Mouse (Mus musculus) forebrain, embryonic 13.5 days (tissue): ENCODE data around the gene Hist2h4. TPM values are rescaled to one million over a fixed set of nuclear protein-coding genes. Genes with fewer than 3 reads are reported as not detected.
"Not testable (repeated sequence)": the region's sequence is repeated elsewhere in the genome, so short reads cannot be mapped to it uniquely, and the experiment has no call there.

ENCODE experiments used
- ATAC-seq: fragments of 200-750 bp; cut with Nextera tagmentation; 2 replicates; pipeline ENCODE4 v1.8.0; 2017
- H3K27ac ChIP-seq: fragments of 300-500 bp; sonication (generic); 2 replicates; pipeline ENCODE4 v1.5.1; 2015; ENCODE audit warnings: inconsistent platforms, mild to moderate bottlenecking, moderate library complexity
- H3K27me3 ChIP-seq: fragments of 300-500 bp; sonication (generic); 2 replicates; pipeline ENCODE4 v1.6.1; 2015; ENCODE audit warnings: mild to moderate bottlenecking, inconsistent platforms
- H3K36me3 ChIP-seq: fragments of 300-500 bp; sonication (generic); 2 replicates; pipeline ENCODE4 v1.6.1; 2015; ENCODE audit warnings: mild to moderate bottlenecking, inconsistent platforms; ENCODE audit not compliant: poor library complexity, severe bottlenecking
- H3K4me1 ChIP-seq: fragments of 300-500 bp; sonication (generic); 2 replicates; pipeline ENCODE4 v1.6.1; 2015; ENCODE audit warnings: inconsistent platforms
- H3K4me2 ChIP-seq: fragments of 300-500 bp; sonication (generic); 2 replicates; pipeline ENCODE4 v1.6.1; 2015; ENCODE audit warnings: inconsistent platforms, mild to moderate bottlenecking, moderate library complexity
- H3K4me3 ChIP-seq: fragments of 300-500 bp; sonication (generic); 2 replicates; pipeline ENCODE4 v1.5.1; 2015; ENCODE audit warnings: mild to moderate bottlenecking, inconsistent platforms
- H3K9ac ChIP-seq: fragments of 300-500 bp; sonication (generic); 2 replicates; pipeline ENCODE4 v1.6.1; 2015; ENCODE audit warnings: mild to moderate bottlenecking, inconsistent platforms
- H3K9me3 ChIP-seq: fragments of 300-500 bp; sonication (generic); replicated peaks from 2 replicates; pipeline ENCODE4 v1.6.1; 2016; ENCODE audit warnings: inconsistent platforms
- WGBS: fragments of 180-500 bp; shearing (Covaris S2); methylation state at CpG from one replicate; pipeline ENCODE4 v1.1.7; 2015; 5-methylcytosine and 5-hydroxymethylcytosine counted together
- polyA plus RNA-seq: library from polyadenylated mRNA; unstranded; fragments of >200 nt; fragmentation: Nextera tagmentation; extraction: Ambion mirVana; gene quantifications from 2 replicates; pipeline ENCODE4 v1.2.1, GENCODE M21; 2015

Gene Hist2h4
- polyA plus RNA-seq, 1 experiment from 2014 or later = 24.3 TPM

- WGBS = 89% methylated on average over 3 of the region's 3 CpGs
- peaks cover 11% of the 10 kb centered on the region; the same call in 1 of the 2 replicates for H3K27me3 ChIP-seq
- ATAC-seq, H3K9ac ChIP-seq, H3K9me3 ChIP-seq, H3K36me3 ChIP-seq, H3K4me2 ChIP-seq, H3K27ac ChIP-seq, H3K4me1 ChIP-seq, H3K4me3 ChIP-seq: not testable (repeated sequence)
Observed at GRCm38 (mm10) chr3:96290727-96291126, 27.6 kb upstream of the Hist2h4 start.

DNA sequence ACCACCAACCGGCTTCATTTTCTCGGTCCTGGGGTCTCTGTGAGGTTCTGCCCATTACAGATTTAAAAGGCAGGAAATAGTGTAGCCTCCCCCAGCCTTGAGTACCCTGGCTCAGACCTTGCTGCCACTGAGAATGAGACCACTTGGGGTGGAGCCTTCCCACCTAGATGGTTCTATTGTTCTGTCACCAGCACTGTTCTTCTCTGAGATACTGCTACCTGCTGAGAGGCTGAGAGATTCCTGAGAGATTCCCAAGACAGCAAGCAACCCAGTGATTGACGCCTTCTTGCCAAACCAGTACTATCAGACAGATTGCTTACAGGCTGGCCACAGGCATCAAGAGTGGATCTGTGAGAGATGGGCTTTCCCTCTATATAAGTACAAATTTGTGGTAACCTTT is 26.1 kb upstream of the Hist2h4 start:
- 72% methylated on average over 3 of the region's 3 CpGs for WGBS
- no peak for ATAC-seq
- H3K27ac ChIP-seq = no peak overlapping the region

DNA sequence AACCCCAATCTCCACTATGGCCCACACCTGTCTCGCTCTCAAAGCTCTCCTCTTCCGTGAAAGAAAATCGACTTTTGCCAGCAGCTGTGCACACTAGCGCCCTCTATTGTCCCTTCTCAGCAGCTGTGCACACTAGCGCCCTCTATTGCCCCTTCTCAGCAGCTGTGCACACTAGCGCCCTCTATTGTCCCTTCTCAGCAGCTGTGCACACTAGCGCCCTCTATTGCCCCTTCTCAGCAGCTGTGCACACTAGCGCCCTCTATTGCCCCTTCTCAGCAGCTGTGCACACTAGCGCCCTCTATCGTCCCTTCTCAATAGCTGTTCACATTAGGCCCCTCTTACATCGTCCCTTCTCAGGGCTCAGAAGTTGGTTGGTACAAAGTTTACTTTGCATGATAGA is 24.2 kb upstream of the Hist2h4 start:
- H3K36me3 ChIP-seq, ATAC-seq, H3K9me3 ChIP-seq, H3K4me1 ChIP-seq, H3K27ac ChIP-seq, H3K9ac ChIP-seq, H3K4me2 ChIP-seq, H3K4me3 ChIP-seq: not testable (repeated sequence)
- peaks cover 37% of the 10 kb centered on the region for H3K27me3 ChIP-seq
- WGBS = 89% methylated on average over 11 of the region's 11 CpGs

More for the DNA sequence above, 26.1 kb upstream of the Hist2h4 start:
- Histone ChIP-seq H3K4me1 (no peaks in the 10 kb centered on the region), H3K9ac (no peak overlapping the region), H3K4me3 (no peak overlapping the region), H3K4me2 (no peak overlapping the region), H3K27me3 (peaks cover 25% of the 10 kb centered on the region; the same call in 1 of the 2 replicates), H3K36me3 (no peaks in the 10 kb centered on the region), H3K9me3 (no peaks in the 10 kb centered on the region)

DNA sequence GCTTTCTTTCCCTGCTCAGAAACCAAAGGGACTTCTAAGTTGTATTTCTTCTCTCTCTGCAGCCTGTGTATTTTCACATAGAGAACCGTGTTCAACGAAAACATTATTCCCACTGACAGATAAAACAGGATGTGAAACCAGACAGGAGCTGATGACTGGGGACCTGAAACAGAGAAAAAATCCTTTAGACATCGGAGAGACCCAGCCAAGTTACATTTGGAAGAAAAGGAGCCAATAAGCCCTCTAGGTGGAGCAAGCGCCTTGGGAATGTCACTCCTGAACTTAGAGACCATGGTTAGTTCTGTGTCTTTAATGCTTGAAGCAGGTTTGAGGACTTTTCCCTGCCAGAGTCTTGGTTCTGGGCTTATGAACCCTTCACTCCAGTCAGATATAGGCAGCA is 21.3 kb upstream of the Hist2h4 start:
- H3K36me3 ChIP-seq = no peaks in the 10 kb centered on the region
- H3K9ac ChIP-seq = no peak overlapping the region
- peaks cover 52% of the 10 kb centered on the region for H3K27me3 ChIP-seq
- no peak overlapping the region for H3K27ac ChIP-seq
- 25% methylated on average over 4 of the region's 4 CpGs for WGBS
- no peaks in the 10 kb centered on the region for H3K4me1 ChIP-seq
- no peak overlapping the region for H3K4me3 ChIP-seq
- ATAC-seq = no peak
- H3K4me2 ChIP-seq = no peak overlapping the region
- no peaks in the 10 kb centered on the region for H3K9me3 ChIP-seq

- Histone ChIP-seq H3K4me1 (peaks cover 10% of the 10 kb centered on the region), H3K9me3 (no peaks in the 10 kb centered on the region), H3K36me3 (no peaks in the 10 kb centered on the region), H3K27me3 (peaks cover 50% of the 10 kb centered on the region), H3K4me2 (no peak overlapping the region), H3K4me3 (no peak overlapping the region), H3K27ac (no peak overlapping the region), H3K9ac (no peak overlapping the region)
- ATAC-seq = no peak
- 48% methylated on average over 6 of the region's 6 CpGs for WGBS
Observed at GRCm38 (mm10) chr3:96280660-96281059, 17.5 kb upstream of the Hist2h4 start.

- H3K4me3 ChIP-seq = peak overlapping the region; percentile 49
- peak overlapping the region; percentile 71 for H3K4me2 ChIP-seq
- WGBS = under 1% methylated on average over 49 of the region's 49 CpGs
- peaks cover 10% of the 10 kb centered on the region for H3K4me1 ChIP-seq
- H3K9me3 ChIP-seq = no peaks in the 10 kb centered on the region
- H3K27ac ChIP-seq = peak overlapping the region; percentile 94
- peak; percentile 98 for ATAC-seq
- peak overlapping the region; percentile 67 for H3K9ac ChIP-seq
- H3K27me3 ChIP-seq = peaks cover 25% of the 10 kb centered on the region
- no peaks in the 10 kb centered on the region for H3K36me3 ChIP-seq
Observed at GRCm38 (mm10) chr3:96277800-96278624, 14.9 kb upstream of the Hist2h4 start.

GRCm38 (mm10) chr3:96277428-96277799 is 14.3 kb upstream of the Hist2h4 start:
- Histone ChIP-seq H3K4me2 (peak overlapping the region; percentile 71), H3K9ac (peak overlapping the region; percentile 67), H3K4me3 (peak overlapping the region; percentile 49), H3K9me3 (no peaks in the 10 kb centered on the region), H3K27me3 (peaks cover 19% of the 10 kb centered on the region), H3K27ac (peak overlapping the region; percentile 94; the same call in 1 of the 2 replicates), H3K4me1 (peaks cover 10% of the 10 kb centered on the region), H3K36me3 (no peaks in the 10 kb centered on the region)
- no peak for ATAC-seq
- 19% methylated on average over 8 of the region's 8 CpGs for WGBS

DNA sequence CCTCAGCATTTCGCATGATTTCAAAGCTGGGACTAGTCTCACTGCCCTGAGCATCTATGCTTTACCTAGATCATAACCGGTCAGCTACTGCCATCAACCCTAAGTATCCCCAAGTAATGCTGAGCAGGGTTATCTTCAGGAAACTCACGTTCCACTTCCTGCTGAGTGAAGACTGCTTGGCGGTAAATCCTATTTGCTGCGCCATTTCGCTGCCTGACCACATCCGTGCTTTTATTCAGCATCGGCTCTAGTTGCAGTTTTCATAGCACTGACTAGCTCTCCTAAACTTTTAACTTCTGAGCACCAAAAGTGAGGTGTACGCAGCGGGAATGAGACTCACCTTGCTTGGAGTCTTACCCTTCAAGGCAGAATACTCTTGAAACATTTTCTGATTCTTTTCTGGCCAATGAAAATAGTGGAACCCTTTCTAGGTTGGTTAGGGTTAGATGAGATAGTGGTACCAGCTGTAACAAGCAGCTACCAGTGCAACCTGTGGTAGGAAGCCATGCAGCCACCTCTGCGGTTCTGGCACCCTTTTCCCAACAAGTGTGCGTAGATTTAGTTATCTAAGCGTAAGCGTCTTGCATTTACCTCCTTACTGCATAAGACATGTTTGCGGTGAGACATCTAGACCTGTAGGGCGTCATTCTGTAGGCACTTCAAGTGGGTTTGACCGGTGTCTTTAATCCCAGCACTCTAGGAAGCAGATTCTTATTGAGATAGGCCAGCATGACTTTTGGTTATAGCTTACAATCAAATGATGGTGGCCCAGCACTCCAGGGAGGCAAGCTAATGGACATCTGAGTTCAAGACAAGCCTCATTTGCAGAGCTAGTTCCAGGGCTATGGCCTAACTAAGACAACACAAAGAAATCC is 10.7 kb upstream of the Hist2h4 start:
- WGBS = 89% methylated on average over 17 of the region's 17 CpGs
- Histone ChIP-seq H3K9me3 (no peaks in the 10 kb centered on the region), H3K27me3 (peaks cover 3% of the 10 kb centered on the region; the same call in 1 of the 2 replicates), H3K36me3 (no peaks in the 10 kb centered on the region), H3K4me2 (no peak overlapping the region), H3K9ac (no peak overlapping the region), H3K4me1 (peaks cover 15% of the 10 kb centered on the region), H3K4me3 (no peak overlapping the region), H3K27ac (no peak overlapping the region)
- no peak for ATAC-seq

DNA sequence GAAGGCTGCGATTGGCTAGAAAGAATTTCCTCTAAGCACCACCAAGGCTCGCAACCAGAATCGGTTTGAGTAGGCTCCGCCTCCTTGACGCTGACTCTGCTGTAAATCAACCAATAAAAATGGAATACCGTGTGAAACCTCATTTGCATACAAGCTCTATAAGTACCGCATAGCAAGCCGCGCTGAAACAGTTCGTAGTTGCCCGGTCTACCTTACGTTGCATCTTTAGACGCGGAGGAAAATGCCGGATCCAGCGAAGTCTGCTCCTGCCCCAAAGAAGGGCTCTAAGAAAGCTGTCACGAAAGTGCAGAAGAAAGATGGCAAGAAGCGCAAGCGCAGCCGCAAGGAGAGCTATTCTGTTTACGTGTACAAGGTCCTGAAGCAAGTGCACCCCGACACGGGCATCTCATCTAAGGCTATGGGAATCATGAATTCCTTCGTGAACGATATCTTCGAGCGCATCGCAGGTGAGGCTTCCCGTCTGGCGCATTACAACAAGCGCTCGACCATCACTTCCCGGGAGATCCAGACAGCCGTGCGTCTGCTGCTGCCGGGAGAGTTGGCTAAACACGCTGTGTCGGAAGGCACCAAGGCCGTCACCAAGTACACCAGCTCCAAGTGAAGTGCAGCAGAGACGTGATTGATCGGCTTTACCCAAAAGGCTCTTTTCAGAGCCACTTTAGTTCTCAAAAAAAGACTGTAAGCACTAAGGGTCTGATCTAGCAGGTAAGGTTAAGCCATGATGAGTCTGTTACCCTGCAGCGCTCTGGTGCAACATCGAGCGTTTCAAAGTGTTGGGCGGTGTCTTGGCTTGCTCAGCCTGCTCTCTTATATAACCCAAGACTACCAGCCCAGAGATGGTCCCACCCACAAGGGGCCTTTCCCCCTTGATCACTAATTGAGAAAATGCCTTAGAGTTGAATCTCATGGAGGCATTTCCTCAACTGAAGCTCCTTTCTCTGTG is 6.7 kb upstream of the Hist2h4 start, which contains the start of gene Hist2h2bb:
Gene Hist2h2bb, plus strand, starts transcription at position 242 of the 964 bp plus-strand sequence.
- Histone ChIP-seq H3K9ac (peak within 1 kb of the TSS; percentile 86), H3K9me3 (no peaks in the 10 kb centered on the region), H3K27ac (peak within 1 kb of the TSS; percentile 98), H3K4me3 (peak within 1 kb of the TSS; percentile 60), H3K4me1 (peaks cover 19% of the 10 kb centered on the region), H3K36me3 (no peaks in the 10 kb centered on the region), H3K27me3 (no peaks in the 10 kb centered on the region), H3K4me2 (peak within 1 kb of the TSS; percentile 88)
- WGBS = 1% methylated on average over 45 of the region's 45 CpGs
- ATAC-seq = peak; percentile 97

GRCm38 (mm10) chr3:96268776-96269378 is 5.8 kb upstream of the Hist2h4 start:
- peak overlapping the region; percentile 60 for H3K4me3 ChIP-seq
- 1% methylated on average over 9 of the region's 44 CpGs for WGBS

More at GRCm38 (mm10) chr3:96268776-96269378, 5.8 kb upstream of the Hist2h4 start:
- H3K9ac ChIP-seq = peak overlapping the region; percentile 80
- H3K4me2 ChIP-seq = peak overlapping the region; percentile 88
- H3K9me3 ChIP-seq, H3K36me3 ChIP-seq, H3K27me3 ChIP-seq: not testable (repeated sequence)
- H3K4me1 ChIP-seq = peaks cover 28% of the 10 kb centered on the region
- peak; percentile 48 for ATAC-seq
- H3K27ac ChIP-seq = peak overlapping the region; percentile 98
